12 mouse cellular contexts compared by ENCODE assay signal in the genomic region with DNA sequence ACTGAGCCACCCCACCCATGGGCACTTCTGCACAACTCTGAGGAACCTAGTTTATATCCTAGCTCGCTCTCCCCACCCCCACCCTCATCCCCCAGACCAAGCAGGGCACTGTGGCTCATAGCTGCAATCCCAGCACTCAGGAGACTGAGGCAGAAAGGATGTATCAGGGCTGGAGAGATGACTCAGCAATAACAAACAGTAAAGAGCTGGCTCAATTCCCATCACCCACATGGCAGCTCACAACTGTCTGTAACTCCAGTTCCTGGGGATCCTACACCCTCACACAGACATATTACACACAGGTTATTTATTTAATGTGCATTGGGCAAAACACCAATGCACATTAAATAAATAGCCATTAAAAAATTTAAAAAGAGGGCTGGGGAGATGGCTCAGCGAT. TPM values are rescaled to one million over a fixed set of nuclear protein-coding genes. Genes with fewer than 3 reads are reported as not detected.
"Had no signal": no experiment of that assay in that cellular context is flagged by ENCODE, and none has a peak within 500 bp of the region (broad histone marks: within the 10 kb centered on the region; RNA-seq: fewer than 3 reads in every experiment).

No protein-coding gene starts in this region.

- H3K4me3 ChIP-seq: kidney, embryonic 15.5 days; liver, embryonic 13.5 days had no signal

- H3K9ac ChIP-seq: kidney, embryonic 15.5 days; liver, embryonic 13.5 days had no signal

- DNase-seq: liver, embryonic 13.5 days; lung, adult 2 months; lung, postnatal 14 days; lung, postnatal 4 days; midbrain, embryonic 14.5 days; right cerebral cortex, postnatal 25 days; thymus, adult 2 months; thymus, postnatal 14 days; thymus, postnatal 4 days had no signal

- H3K9me3 ChIP-seq: kidney, embryonic 15.5 days; liver, embryonic 13.5 days had no signal

- H3K27ac ChIP-seq: kidney, embryonic 15.5 days; stomach, postnatal 0 days had no signal

- H3K36me3 ChIP-seq: kidney, embryonic 15.5 days; liver, embryonic 13.5 days had no signal

- H3K27me3 ChIP-seq: kidney, embryonic 15.5 days; liver, embryonic 13.5 days had no signal

RNA-seq across cellular contexts. Expression of a gene that starts 21.7 kb away (rescaled TPM):
- total RNA-seq: megakaryocyte-erythroid progenitor cell, adult 5-6 weeks had no signal
